ENCODE assay signal across 22 mouse cellular contexts in genomic region chr15:99940426-99940825, GRCm38 (mm10). TPM values are rescaled to one million over a fixed set of nuclear protein-coding genes. Genes with fewer than 3 reads are reported as not detected.
DNase-seq lines count a peak whose midpoint lies in the region; ATAC-seq and TF ChIP-seq lines count a peak whose summit lies in the region.
"Had no signal": no experiment of that assay in that cellular context is flagged by ENCODE, and none has a peak within 500 bp of the region (broad histone marks: within the 10 kb centered on the region; RNA-seq: fewer than 3 reads in every experiment).

No protein-coding gene starts in this region.

- no peak overlapping the region for H3K4me2 ChIP-seq in hindbrain, postnatal 0 days (ENCODE audit: low read depth, low read length)
- H3K4me2 ChIP-seq in hindbrain, embryonic 13.5 days, result no peak overlapping the region
- H3K4me2 ChIP-seq: heart, embryonic 15.5 days; limb, embryonic 13.5 days; midbrain, embryonic 13.5 days had no signal

- 20% methylated on average over 2 of the region's 2 CpGs for WGBS in hindbrain, postnatal 0 days
- WGBS in hindbrain, embryonic 13.5 days, result 30% methylated on average over 2 of the region's 2 CpGs

- H3K9ac ChIP-seq in hindbrain, postnatal 0 days (replicated peaks; ENCODE audit: low read length), result no peak overlapping the region
- H3K9ac ChIP-seq in hindbrain, embryonic 13.5 days, result no peak overlapping the region
- H3K9ac ChIP-seq: heart, embryonic 15.5 days; limb, embryonic 13.5 days; midbrain, embryonic 13.5 days had no signal

- no peak for TF ChIP-seq CTCF in hindbrain, postnatal 0 days (IDR thresholded peaks at IDR 0.05; ENCODE audit: low read depth)

- no peaks in the 10 kb centered on the region for H3K36me3 ChIP-seq in hindbrain, postnatal 0 days (ENCODE audit: insufficient read depth, low read length)
- no peaks in the 10 kb centered on the region for H3K36me3 ChIP-seq in hindbrain, embryonic 13.5 days
- H3K36me3 ChIP-seq: G1E; heart, embryonic 15.5 days; limb, embryonic 13.5 days; midbrain, embryonic 13.5 days had no signal

- H3K4me1 ChIP-seq in hindbrain, postnatal 0 days (ENCODE audit: insufficient read depth, low read length), result no peaks in the 10 kb centered on the region
- no peaks in the 10 kb centered on the region for H3K4me1 ChIP-seq in hindbrain, embryonic 13.5 days (replicated peaks)
- H3K4me1 ChIP-seq: heart, embryonic 15.5 days; limb, embryonic 13.5 days; midbrain, embryonic 13.5 days had no signal

- no peaks in the 10 kb centered on the region for H3K27me3 ChIP-seq in hindbrain, postnatal 0 days (ENCODE audit: insufficient read depth, low read length)
- no peaks in the 10 kb centered on the region for H3K27me3 ChIP-seq in hindbrain, embryonic 13.5 days
- H3K27me3 ChIP-seq: heart, embryonic 15.5 days; limb, embryonic 13.5 days; midbrain, embryonic 13.5 days had no signal

- H3K9me3 ChIP-seq in hindbrain, postnatal 0 days (ENCODE audit: low read length), result no peaks in the 10 kb centered on the region
- no peaks in the 10 kb centered on the region for H3K9me3 ChIP-seq in hindbrain, embryonic 13.5 days
- H3K9me3 ChIP-seq: G1E; heart, embryonic 15.5 days; midbrain, embryonic 13.5 days had no signal

- ATAC-seq in hindbrain, postnatal 0 days, result no peak
- ATAC-seq in hindbrain, embryonic 13.5 days (ENCODE audit: low FRiP score), result no peak
- ATAC-seq: forebrain, embryonic 16.5 days; midbrain, embryonic 13.5 days had no signal

- H3K4me3 ChIP-seq in hindbrain, postnatal 0 days (ENCODE audit: low read length), result no peak overlapping the region
- H3K4me3 ChIP-seq in hindbrain, embryonic 13.5 days, result no peak overlapping the region
- H3K4me3 ChIP-seq: heart, embryonic 15.5 days; layer of hippocampus, adult 2 months; limb, embryonic 13.5 days; midbrain, embryonic 13.5 days had no signal

- peak; percentile 26 for DNase-seq in hindbrain, postnatal 0 days (ENCODE audit: low spot score)
- peak; percentile 22 for DNase-seq in lung, postnatal 10 days
- no peak for DNase-seq in lung, postnatal 14 days
- peak; percentile 47 for DNase-seq in NIH3T3 (ENCODE audit: low read depth)
- DNase-seq in retina, embryonic 14.5 days (ENCODE audit: low spot score), result peak; percentile 10
- no peak for DNase-seq in frontal cortex, postnatal 14 days (ENCODE audit: low spot score in 2 of 2)
- DNase-seq: cerebellum, adult 8-10 months; embryo, embryonic 11 days; heart, adult 18-20 months; kidney, adult 9 months; right cerebral cortex, postnatal 25 days; thymus, postnatal 36 days had no signal

- H3K27ac ChIP-seq in hindbrain, postnatal 0 days, result no peak overlapping the region
- no peak overlapping the region for H3K27ac ChIP-seq in hindbrain, embryonic 13.5 days
- H3K27ac ChIP-seq: heart, embryonic 15.5 days; layer of hippocampus, adult 2 months; limb, embryonic 13.5 days; midbrain, embryonic 13.5 days had no signal

RNA-seq across cellular contexts. Expression of gene Fam186a, which starts 26.4 kb away (rescaled TPM):
- total RNA-seq in hindbrain, postnatal 0 days (2014; rRNA removed), result 0.47 TPM in 1 of 2 replicates, not detected in the other
- 0.18 TPM in 1 of 2 replicates, not detected in the other for polyA plus RNA-seq in hindbrain, postnatal 0 days (2015; fragmentation: Nextera tagmentation; extraction: Ambion mirVana)
- not detected in 2 replicates for polyA plus RNA-seq in hindbrain, embryonic 13.5 days (2015; fragmentation: Nextera tagmentation; extraction: Ambion mirVana)
- total RNA-seq: hematopoietic stem cell, adult 5-6 weeks had no signal
- polyA plus RNA-seq: forebrain, embryonic 16.5 days; G1E; heart, embryonic 15.5 days; liver, embryonic 16.5 days; midbrain, embryonic 13.5 days; neural tube, embryonic 11.5 days had no signal

RNA-seq across cellular contexts. Expression of gene Larp4, which starts 29.4 kb away (rescaled TPM):
- total RNA-seq in hindbrain, postnatal 0 days (2014; rRNA removed), result 61.3 and 62.1 TPM in 2 replicates
- polyA plus RNA-seq in hindbrain, postnatal 0 days (2015; fragmentation: Nextera tagmentation; extraction: Ambion mirVana), result 19.5 and 21.2 TPM in 2 replicates
- polyA plus RNA-seq in hindbrain, embryonic 13.5 days (2015; fragmentation: Nextera tagmentation; extraction: Ambion mirVana), result 23.1 and 23.3 TPM in 2 replicates

Comparison
In these comparisons a context has a peak if more than half of its experiments do, and no peak if none do; other contexts are left out.
1. DNase-seq: peak in hindbrain, postnatal 0 days (single experiment), lung, postnatal 10 days (single experiment), NIH3T3 (single experiment) and retina, embryonic 14.5 days (single experiment); none in lung, postnatal 14 days (single experiment) and frontal cortex, postnatal 14 days (0 of 2).